Mouse (Mus musculus): ENCODE measurements at regions not wholly inside any gene's neighbourhood (a gene's known extent, or its start where the extent isn't known, plus 50 kb on each side); places are given as distances from the start of the nearest gene placed in this dataset.
"Not testable (repeated sequence)": the region's sequence is repeated elsewhere in the genome, so short reads cannot be mapped to it uniquely, and the experiment has no call there.

DNA sequence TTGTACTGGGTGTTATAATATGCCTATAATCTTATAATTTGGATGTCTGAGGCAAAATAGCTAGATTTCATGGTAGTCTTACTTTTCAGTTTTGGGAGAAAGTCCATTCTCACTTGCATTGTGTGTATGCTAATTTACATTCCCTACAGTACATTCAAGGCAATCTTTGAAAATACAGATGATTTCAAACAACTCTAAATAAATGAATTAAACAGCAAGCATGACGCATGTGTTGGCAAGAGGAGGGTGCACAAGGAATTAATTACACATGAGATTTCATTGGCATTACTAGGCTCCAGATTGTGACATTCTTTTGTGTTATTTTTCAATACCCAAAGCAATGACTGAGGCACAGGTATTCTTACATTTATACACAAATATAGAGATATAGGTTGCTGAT, 495.2 kb upstream of the Cypt12 start:
- no peak for DNase-seq (ENCODE audit: low spot score)

DNA sequence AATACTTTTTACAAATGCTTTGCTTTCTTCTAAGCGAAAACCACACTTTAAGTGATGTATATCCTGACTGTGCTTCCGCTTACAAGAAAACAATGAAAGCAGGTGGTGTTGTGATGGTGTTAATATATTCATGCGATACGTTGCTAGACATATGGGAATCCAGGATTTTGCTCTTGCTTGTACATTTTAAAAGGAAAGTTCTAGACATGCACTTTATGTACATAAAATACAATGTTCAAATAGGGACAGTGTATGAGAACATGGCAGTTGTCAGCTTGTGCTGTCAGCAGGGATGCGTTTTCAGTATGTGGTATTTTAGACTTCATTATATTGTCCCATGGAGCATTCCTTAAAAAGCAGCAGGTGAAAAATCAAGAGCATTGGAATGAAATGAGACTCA, 487.7 kb upstream of the Cypt12 start:
- no peak for DNase-seq (ENCODE audit: low spot score)

DNA sequence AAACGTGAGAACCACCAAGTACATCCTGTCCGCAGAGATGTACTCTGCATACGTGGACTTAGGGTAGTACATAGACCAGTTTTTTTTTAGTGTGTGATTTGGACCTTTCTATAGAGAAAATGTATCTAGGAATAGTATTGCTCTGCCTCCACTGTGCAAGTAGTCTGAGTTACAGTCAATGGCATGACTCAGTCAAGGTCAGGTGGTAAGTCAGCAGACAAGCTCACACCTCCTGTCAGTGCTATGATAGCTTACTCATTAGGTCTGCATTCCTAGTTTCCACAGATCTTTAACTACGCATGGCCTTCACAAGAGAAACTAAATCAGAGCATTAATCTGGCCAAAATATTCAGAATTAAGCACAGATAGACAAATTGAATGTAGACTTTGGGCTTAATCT, 486.8 kb upstream of the Cypt12 start:
- no peak for DNase-seq (ENCODE audit: low spot score)

DNA sequence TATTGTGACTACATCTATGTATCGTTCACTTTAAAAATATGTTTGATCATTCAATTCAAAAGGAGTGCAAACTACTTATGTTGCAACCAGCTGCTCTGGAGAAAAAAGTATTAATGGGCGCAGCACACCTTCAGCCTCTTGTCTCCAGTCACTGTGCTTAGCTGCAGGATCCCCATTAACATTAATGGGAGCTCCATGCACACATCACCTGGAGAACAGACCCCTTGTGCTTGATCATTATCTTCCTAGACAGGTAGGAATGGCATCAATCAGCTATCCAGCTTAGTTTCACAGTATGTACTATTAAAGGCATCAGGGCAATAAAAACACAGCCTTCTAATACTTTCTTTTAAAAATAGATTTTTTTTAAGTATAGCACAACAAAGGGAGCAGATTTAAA, 474.4 kb upstream of the Cypt12 start:
- no peak for DNase-seq (ENCODE audit: low spot score)

DNA sequence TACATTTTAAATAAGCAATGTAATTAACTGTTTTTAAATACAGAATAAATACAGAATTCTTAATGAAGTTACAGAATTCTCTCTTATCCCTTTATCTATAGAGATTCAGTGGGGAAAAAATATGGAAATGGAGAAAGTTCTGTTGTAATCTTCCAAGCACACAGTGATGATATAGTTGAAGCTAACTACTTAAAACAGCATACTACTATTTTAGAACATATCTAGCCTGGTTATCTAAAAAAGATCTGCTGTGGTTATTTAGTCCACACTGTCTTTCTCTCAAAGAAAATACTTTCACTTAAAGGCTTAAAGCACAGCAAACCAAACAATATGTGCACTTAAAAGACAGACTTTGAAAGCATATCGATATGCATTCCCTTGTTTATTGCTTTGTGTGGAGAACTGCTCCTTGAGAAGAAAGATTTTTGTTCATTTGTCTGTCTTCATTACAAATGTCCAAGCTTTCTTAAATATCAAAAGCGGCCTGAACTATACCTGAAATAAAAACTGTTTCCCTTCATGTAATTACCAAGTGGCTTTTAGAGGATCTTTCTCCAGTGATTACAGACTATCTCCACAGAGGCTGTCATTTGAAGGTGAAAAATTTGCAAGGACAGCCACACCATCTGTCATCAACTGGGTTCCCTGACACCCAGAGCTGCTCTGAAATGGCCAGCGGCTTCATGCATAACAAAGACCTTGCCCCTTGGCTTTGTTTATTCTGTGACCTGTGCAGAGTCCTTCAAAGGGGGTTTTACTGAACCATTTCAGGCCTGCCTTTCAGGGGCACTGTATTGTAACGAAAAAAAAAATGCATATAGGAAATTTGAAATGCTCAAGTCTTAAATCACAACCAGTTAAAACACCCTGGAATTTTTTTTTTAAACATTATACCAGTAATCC, 458.7 kb upstream of the Cypt12 start:
- no peak for DNase-seq (ENCODE audit: low spot score)

DNA sequence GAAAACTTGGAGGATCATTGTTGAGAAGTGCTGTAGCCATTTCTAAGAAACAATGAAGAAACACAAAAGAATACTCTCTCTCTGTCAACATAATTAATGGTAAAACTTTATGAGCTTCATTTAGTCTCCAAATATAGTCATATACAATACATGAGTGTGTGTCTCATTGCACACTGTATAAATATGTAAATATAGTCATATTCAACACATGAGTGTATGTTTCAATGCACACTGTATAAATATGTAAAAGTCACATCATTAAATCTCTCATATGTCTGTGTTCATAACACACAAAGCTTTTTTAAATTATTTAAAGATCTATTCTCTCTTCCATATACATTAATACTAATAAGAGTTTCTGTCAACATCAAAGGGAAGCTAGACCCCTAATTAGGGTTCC, 457.6 kb upstream of the Cypt12 start:
- DNase-seq (ENCODE audit: low spot score), result no peak

DNA sequence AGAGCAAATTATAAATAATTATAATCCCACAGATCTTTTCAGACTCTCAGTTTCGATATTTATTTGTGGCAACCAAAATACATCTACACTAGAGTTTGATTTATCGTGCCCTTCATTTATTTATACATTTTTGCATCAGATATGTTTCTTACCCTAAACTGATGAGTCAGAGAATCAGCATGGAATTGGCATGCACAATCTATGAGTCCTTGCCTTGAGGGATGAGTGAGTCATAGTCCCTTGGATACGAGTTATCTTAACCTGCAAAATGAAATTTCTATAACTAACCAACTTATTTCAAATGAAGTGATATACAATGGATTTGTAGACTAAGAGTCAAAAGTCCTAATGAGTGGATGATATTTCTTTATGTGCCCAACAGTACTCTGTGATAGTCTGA, 449.9 kb upstream of the Cypt12 start:
- no peak for DNase-seq (ENCODE audit: low spot score)

DNA sequence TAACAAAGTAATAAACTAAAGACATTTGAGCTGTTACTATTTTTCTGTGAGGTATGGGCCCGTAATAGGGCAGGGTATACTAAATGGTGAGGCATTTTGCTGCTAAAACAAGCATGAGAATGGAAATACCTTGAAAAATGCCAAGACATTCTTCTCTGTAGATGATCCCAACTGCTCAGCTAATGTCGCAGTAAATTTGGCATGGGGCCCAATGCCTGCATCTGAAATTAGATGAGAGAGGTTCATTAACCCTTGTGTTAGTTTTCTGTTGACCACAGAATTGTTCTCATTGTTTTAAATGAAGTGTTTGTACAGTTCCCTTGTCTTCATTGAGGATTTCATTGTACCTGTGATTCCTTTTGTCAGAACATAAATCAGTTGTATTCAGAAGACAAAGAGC, 446.7 kb upstream of the Cypt12 start:
- DNase-seq (ENCODE audit: low spot score), result no peak

DNA sequence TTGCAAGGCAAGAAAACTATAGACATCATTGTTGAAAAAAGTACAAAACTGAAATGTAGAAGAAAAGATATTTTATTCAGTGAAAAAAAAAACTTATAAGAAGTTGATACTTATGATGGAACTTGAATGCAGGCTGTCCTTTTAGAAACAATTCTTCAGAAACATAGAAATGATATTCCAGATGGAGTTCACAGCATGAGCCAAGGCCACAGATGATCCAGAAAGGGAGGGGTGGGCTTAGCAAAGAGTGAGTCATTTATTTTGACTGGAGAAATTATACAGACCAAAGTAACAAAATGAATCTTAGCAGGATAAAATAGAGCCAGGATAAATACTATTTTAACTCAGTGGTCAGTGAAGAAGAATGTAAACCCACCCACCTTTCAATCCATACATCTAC, 406.9 kb upstream of the Cypt12 start:
- DNase-seq (ENCODE audit: low spot score), result no peak

DNA sequence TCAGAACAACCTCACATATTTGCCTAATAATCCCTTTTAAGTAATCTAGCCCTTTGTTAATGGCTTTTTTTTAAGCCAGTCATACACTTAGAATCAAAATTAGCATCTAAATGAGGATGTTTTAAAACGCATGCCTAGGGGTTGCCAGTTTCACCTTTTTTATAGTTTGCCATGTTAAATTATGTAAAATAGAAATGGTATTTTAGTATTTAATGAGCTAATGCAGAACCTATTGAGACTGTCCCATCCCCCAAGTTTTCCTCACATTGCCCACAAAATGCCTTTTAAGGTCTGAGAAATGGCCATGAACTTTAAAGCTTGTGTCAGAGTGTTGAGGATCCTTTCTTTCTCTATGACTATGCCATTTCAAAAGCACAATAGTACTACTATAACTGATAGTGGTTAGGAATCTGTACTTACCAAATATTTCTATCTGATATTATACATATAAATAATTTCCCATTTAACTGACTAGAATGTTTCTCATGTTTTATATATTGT, 400.6 kb upstream of the Cypt12 start:
- DNase-seq (ENCODE audit: low spot score), result no peak

DNA sequence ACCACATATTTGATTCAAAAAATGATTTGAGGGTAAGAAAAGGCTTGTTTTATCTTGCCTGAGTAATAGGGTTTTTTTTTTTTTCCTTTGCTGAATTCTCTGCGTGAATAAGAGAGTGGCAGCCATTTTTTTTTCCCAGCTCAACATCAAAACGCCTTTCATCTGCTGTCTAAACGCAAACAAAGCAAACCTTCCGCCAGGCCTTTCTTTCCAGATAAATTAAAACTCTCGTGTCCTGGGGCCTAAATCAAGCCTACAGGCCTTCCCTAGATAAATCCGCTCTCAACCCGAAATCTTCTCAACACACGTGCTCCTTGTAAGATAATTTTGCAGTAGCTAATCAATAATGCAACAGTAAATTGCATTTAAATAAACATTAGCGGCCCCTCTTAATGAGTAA, 365.7 kb upstream of the Cypt12 start:
- no peak for DNase-seq (ENCODE audit: low spot score)

DNA sequence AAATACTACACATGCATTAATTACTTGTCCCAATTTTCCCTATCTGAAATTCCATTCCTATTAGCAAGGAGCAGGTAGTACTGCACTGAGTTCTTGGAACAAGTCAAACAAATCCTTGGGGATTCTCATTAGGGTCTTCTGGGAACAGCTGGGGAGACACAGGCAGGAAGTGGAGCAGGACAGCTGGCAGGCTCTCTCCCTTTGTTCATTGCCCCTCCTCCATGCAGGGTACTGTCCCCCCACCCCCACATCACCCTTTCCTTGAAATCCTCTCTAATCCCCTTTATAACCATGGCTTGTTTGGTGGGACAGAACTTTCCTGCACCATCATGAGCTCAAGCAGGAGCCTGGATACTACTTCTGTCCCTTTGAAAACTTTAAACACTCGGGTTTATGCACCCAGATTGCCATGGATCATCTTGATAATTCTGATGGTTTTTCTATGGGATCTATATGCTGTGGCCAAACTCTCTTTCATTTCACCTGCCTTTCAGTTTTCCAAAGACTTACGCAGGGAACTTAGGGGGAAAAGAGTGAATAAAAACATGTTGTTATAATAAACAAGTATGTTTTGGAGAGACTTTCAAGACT, 358.2 kb upstream of the Cypt12 start:
- DNase-seq (ENCODE audit: low spot score), result no peak

DNA sequence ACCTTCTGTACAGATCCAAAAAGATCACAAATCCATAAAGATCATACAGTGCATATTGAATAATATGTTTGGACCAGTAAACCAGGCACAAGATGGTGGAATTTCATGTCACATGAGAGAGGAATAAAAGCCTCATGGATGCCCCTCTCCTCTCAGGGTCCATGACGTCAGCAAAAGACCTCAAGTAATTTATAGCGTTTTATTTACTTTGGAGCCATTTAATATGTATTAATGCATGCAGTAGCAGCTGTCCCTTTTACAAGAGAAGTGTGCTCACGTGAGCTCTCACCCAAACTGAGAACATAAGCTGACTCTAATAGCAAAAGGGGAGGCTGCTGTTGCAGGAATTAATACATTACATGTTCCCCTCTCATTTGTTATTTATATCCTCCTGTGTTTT, 355.7 kb upstream of the Cypt12 start:
- no peak for DNase-seq (ENCODE audit: low spot score)

DNA sequence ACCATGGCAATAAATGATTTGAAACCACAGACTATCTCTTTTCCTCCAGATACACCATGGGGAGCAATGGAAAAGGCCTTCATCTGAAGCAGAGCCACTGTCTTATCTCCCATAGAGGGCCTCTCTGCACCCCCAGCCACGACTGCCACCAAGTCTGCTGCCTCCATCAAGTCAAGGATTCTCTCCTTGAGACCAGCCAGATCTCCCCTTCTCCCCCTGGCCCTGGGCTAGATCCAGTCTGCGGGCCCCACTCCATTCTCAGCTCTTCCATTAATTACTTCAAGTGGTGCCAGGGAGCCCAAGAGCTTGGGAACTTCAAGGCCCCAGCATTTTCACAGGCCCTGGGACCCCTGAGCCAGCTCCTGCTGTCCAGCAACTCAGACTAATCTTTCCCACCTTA, 351.8 kb upstream of the Cypt12 start:
- DNase-seq (ENCODE audit: low spot score), result no peak

DNA sequence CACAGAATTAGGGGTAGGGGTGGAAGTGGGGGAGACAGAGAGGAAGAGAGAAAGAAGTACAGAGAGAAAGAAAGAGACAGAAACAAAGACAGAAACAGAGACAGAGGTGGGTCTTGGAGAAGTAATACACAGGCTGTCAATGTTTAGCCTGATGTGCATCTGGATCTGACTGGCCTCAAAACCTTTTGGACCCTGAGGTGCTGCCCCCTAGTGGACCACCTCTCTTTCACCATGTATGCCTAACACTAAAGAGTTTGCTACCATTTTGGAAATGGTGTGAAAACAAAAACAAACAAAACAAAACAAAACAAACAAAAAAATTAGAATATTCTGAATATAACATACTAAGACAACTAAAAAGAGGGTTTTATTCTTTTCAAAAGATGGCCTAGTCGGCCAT, 334.7 kb upstream of the Cypt12 start:
- DNase-seq (ENCODE audit: low spot score), result no peak

DNA sequence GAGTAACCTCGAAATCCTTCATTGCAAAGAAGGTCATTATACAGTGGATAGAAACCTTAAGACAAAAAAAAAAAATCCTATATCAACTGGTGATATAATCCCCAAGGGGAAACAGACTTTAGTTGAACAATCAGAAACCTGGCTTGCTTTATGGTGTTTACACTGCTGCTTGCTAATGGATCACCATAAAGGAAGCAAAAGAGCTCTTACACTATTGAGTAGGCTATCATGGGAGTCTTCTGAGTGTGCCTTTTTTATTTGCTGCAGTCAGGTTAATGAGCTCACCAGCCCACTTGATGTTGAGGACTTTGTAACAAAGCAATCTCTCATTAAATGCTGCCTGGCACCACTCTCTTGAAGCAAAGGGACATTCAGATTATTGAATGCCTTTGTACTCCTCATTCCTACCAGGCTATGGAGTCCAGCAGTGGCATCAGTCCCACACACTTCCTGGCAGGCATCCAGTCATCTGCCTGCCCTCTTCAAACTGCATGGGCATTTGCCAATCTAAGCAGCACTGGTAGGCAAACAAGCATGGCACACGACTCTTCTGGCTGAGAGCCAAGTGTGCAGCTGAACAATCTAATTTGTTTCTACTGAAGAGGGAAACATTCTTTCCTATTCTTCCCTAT, 331.7 kb upstream of the Cypt12 start:
- peak; percentile 68 for DNase-seq (ENCODE audit: low spot score)

DNA sequence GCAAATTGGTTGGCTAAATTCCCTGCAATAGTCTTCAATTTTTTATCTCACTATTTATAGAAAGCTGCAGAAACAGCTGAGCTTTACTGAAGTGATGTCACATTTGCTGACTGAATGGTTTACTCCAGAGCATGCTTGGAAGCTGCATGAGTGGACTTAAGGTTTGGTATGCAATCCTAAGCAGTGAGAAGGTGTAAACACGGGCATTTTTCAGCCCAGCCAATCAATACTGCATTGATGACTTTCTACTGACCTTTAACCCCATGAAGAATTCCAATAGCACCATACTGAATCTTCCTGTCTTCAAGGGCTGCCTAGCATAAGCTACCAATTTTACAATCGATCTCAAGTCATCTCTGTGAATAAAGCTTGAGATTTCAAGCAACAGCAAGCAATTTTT, 328.7 kb upstream of the Cypt12 start:
- DNase-seq (ENCODE audit: low spot score), result no peak

DNA sequence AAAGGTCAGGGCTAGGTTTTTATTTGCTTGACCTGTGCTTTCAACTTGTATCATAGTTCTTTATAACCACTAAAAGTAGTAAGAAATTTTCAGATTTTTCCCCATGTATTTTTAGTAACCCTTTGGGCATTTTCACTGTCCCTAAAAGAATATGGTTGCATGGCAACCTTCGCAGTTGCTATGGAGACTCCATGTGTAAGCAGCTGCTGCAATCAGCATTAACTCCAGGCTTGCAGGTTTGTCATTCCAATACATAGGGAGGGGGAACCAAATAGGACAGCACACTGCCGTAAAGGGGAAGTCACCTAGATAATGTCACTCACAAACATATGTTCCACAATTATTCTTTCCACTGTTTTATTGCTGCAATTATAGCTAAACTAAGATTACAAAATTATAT, 328.3 kb upstream of the Cypt12 start:
- peak; percentile 79 for DNase-seq (ENCODE audit: low spot score)

DNA sequence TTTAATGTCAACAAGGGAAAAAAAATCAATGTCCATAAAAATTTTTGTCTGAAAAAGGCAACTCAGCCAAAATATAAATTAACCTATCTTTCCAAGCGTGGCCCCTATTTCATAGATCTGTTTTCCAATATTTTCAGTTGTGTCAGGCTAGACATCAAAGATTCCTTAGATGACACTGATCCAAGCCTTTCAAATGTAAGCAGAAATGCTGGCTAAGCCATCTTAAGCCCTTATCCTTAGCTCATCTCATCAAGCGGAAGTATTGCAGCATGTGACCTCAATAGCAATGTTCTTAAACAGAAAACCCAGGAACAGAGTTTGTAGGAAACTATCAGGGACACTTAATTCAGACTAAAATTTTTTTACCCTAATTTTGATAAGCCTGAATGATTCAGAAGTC, 327.8 kb upstream of the Cypt12 start:
- no peak for DNase-seq (ENCODE audit: low spot score)

DNA sequence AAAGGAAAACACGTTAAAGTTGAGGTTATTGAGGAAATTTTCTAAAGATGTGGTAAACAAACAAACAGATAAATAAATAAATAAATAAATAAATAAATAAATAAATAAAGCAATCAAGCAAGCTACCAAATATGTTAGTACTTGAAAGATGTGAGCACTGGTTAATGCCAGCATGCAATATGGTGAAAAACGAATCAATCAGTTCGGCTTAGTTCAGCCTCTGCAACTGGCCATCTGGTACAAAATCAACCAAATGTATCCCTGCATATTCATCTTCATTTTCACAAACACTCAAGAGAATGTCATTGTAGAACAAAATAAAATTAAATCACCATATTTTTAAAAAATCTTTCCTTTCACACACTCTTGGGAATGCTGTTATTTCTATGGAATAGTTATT, 315.7 kb upstream of the Cypt12 start:
- DNase-seq (ENCODE audit: low spot score), result no peak

DNA sequence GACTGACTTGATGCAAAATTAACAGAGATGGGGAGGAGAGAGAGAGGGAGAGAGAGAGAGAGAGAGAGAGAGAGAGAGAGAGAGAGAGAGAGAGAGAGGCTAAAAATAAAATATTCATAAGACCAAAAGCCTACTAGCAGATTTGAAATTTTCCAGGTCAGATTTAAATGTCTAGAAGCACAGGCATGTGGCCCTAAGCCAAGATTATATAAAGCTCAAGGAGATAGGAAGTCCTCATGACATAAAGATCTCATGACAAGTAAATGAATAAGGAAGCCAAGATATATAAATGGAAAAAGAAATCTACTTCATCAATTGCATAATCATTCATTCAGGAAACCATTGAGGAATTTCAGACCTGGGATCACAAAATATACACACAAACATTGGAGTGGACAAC, 311.9 kb upstream of the Cypt12 start:
- no peak for DNase-seq (ENCODE audit: low spot score)

DNA sequence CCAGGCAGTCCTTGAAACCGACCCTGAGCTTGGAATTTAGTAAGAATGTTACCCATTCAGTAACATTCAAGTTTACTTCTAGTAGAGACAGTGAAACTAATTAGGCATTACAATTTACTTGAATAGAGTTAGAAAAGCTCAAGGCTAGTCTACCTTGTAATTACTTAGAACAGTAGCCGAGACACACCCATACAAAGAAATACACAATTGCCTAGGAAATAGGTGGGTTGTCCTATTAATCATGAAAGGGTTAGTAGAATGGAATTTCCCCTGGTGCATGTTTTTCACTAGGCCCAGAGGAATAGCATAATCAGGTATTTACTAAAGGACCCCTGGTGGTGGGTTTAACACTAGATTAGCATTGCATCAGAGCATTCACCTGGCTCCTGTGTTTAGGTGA, 288.2 kb upstream of the Cypt12 start:
- not testable (repeated sequence) for DNase-seq (ENCODE audit: low spot score)

DNA sequence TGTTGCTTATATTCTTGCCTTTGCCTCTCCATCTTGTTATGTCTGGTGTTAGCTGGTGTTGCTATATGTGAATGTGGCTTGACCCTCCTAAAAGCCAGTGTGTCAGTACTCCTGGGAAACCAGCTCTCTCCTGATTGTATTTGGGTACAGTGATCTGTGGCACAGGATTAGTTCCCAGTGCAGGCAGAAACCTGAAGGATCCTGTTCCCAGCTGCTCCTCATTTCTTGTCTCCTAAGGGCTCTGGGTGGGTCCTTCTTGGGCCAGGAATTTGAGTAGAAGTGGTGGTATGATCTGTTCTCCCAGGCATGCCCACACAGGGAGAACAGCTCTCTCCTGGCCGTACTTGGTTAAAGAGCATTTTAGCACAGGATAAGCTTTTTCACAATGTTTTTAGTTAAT, 286.2 kb upstream of the Cypt12 start:
- DNase-seq (ENCODE audit: low spot score), result no peak
